Mouse (Mus musculus): Measurements from ENCODE around the gene Pan2.
"Not testable (repeated sequence)": the region's sequence is repeated elsewhere in the genome, so short reads cannot be mapped to it uniquely, and the experiment has no call there.

The Pan2 gene

GRCm38 (mm10) chr10:128283604-128284579 is 19.2 kb upstream of the Pan2 start:
- peak; percentile 59 for DNase-seq (ENCODE audit: low spot score)

- not testable (repeated sequence) for DNase-seq (ENCODE audit: low spot score)
Measured at GRCm38 (mm10) chr10:128290594-128290993, 12.5 kb upstream of the Pan2 start.

- DNase-seq (ENCODE audit: low spot score), result no peak
Measured at GRCm38 (mm10) chr10:128296370-128297090, 6.6 kb upstream of the Pan2 start.

GRCm38 (mm10) chr10:128297221-128297620 is 5.9 kb upstream of the Pan2 start:
- DNase-seq (ENCODE audit: low spot score), result no peak

GRCm38 (mm10) chr10:128297622-128298021 is 5.5 kb upstream of the Pan2 start:
- no peak for DNase-seq (ENCODE audit: low spot score)

GRCm38 (mm10) chr10:128298243-128298642 is 4.9 kb upstream of the Pan2 start:
- no peak for DNase-seq (ENCODE audit: low spot score)

- no peak for DNase-seq (ENCODE audit: low spot score)
Measured at GRCm38 (mm10) chr10:128298702-128299171, 4.4 kb upstream of the Pan2 start, which contains the start of gene Il23a. Il23a (minus strand) TSS chr10:128298752.

GRCm38 (mm10) chr10:128302357-128302756 is 778 bp upstream of the Pan2 start:
- DNase-seq (ENCODE audit: low spot score), result no peak

GRCm38 (mm10) chr10:128302785-128303125 is 380 bp upstream of the Pan2 start:
- no peak for DNase-seq (ENCODE audit: low spot score)

- DNase-seq (ENCODE audit: low spot score), result no peak
Measured at GRCm38 (mm10) chr10:128309654-128310053, 6.5 kb downstream of the Pan2 start.

GRCm38 (mm10) chr10:128310177-128310576 is 7.0 kb downstream of the Pan2 start:
- DNase-seq (ENCODE audit: low spot score), result no peak

GRCm38 (mm10) chr10:128310902-128311301 is 7.8 kb downstream of the Pan2 start:
- no peak for DNase-seq (ENCODE audit: low spot score)

- no peak for DNase-seq (ENCODE audit: low spot score)
Measured at GRCm38 (mm10) chr10:128315578-128315977, 12.4 kb downstream of the Pan2 start.

- no peak for DNase-seq (ENCODE audit: low spot score)
Measured at GRCm38 (mm10) chr10:128321641-128322040, 18.5 kb downstream of the Pan2 start.

- peak; percentile 80 for DNase-seq (ENCODE audit: low spot score)
Measured at GRCm38 (mm10) chr10:128322141-128323108, 19.3 kb downstream of the Pan2 start, which contains the start of gene Cnpy2. Cnpy2 (plus strand) TSS chr10:128322459.

GRCm38 (mm10) chr10:128323516-128323915 is 20.4 kb downstream of the Pan2 start:
- DNase-seq (ENCODE audit: low spot score), result no peak

GRCm38 (mm10) chr10:128326825-128327224 is 23.7 kb downstream of the Pan2 start:
- DNase-seq (ENCODE audit: low spot score), result no peak

GRCm38 (mm10) chr10:128327610-128328009 is 24.5 kb downstream of the Pan2 start:
- DNase-seq (ENCODE audit: low spot score), result no peak

GRCm38 (mm10) chr10:128332358-128333249 is 29.5 kb downstream of the Pan2 start:
- DNase-seq (ENCODE audit: low spot score), result not testable (repeated sequence)

- DNase-seq (ENCODE audit: low spot score), result peak; percentile 81
Measured at GRCm38 (mm10) chr10:128335582-128335981, 32.4 kb downstream of the Pan2 start.
